Mouse (Mus musculus): ENCODE results near the gene Oaz2. TPM values are rescaled to one million over a fixed set of nuclear protein-coding genes. Genes with fewer than 3 reads are reported as not detected.
"Not testable (repeated sequence)": the region's sequence is repeated elsewhere in the genome, so short reads cannot be mapped to it uniquely, and the experiment has no call there.

Gene Oaz2
- total and polyA plus RNA-seq, 2 experiments, result 14.7 to 27.5 TPM

DNA sequence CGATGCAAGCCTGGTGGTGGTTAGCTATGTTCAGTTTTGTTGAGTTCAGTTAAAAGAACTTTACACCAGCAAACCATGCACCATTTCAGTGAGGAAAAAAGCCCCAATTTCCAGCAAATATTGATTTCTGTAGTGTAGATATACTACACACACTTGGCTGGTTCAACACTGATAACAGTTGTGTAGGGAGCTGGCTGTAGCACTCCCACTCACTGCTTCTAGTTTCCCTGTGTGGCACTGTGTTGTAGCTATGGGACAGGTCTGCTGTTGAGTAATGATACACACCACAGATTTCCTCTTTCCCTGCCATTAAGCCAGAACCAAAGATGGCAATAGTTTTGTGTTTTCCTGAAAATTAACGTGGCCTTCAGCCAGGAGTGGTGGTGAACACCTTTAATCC is 16.9 kb downstream of the Oaz2 start:
- peaks cover 23% of the 10 kb centered on the region for H3K36me3 ChIP-seq (ENCODE audit: control insufficient read depth, insufficient read depth, low read length)
- H3K27me3 ChIP-seq (ENCODE audit: control insufficient read depth, insufficient read depth, low read length), result no peaks in the 10 kb centered on the region
- peaks cover 16% of the 10 kb centered on the region; the same call in 1 of the 2 replicates for H3K79me2 ChIP-seq (ENCODE audit: control insufficient read depth, insufficient read depth, low read length)
- TF ChIP-seq POLR2A (IDR thresholded peaks at IDR 0.05; ENCODE audit: extremely low read depth, insufficient read depth, low read length), result no peak
- H3K4me3 ChIP-seq (ENCODE audit: insufficient read depth, low read depth, low read length), result no peak overlapping the region
- H3K27ac ChIP-seq (replicated peaks; ENCODE audit: insufficient read depth, low read depth, low read length), result no peak overlapping the region
- no peak overlapping the region for H3K9ac ChIP-seq (ENCODE audit: low read depth, low read length)
- 57% methylated on average over 2 of the region's 2 CpGs for WGBS
- peaks cover 14% of the 10 kb centered on the region for H3K4me1 ChIP-seq (ENCODE audit: control insufficient read depth, insufficient read depth, low read length)
- DNase-seq (ENCODE audit: extremely low read depth, low read depth, low spot score), result no peak

DNA sequence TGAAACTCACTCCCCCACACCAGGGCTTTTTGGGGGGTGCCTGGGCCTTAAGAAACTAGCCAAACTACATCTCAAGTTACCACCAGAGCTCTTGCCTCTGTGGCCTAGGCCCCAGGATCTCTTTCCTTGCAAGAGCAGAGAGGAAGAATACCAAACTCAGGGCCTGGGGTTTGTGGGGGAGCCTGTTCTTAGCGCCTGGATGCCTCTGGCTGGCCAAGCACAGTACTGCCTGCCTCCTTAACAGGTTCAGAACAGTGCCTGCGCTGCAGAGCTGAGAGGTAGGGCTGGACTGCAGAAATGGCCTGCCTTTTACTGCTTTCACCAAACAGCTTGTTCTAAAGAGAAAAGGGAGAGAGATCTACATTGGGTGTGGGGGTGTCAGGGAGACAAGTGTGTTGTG is 22.1 kb downstream of the Oaz2 start:
- H3K79me2 ChIP-seq (ENCODE audit: control insufficient read depth, insufficient read depth, low read length); H3K27ac ChIP-seq (replicated peaks; ENCODE audit: insufficient read depth, low read depth, low read length); H3K4me1 ChIP-seq (ENCODE audit: control insufficient read depth, insufficient read depth, low read length); H3K27me3 ChIP-seq (ENCODE audit: control insufficient read depth, insufficient read depth, low read length); DNase-seq (ENCODE audit: extremely low read depth, low read depth, low spot score); H3K4me3 ChIP-seq (ENCODE audit: insufficient read depth, low read depth, low read length); H3K9ac ChIP-seq (ENCODE audit: low read depth, low read length): not testable (repeated sequence)
- H3K36me3 ChIP-seq (ENCODE audit: control insufficient read depth, insufficient read depth, low read length), result peaks cover 40% of the 10 kb centered on the region
- WGBS, result 95% methylated on average over 2 of the region's 2 CpGs

DNA sequence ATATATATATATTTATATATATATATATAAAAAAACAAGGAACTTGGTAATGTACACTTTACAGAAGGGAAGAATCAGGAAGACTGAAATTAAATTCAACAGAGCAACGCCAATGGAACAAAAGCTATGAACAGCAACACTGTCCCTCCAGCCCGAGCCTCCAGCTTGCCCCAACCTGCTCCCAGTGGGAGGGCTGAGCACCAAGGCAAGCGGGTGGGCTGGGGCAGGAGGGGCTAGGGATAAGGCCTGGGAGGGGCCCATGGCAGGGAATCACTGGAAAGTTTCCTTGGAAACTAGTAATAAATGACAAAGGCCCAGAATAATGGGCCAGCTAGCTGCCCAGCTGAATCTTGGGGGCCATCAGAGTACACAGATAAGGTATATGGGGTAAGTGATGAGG is 24.7 kb downstream of the Oaz2 start:
- no peak overlapping the region for H3K27ac ChIP-seq (replicated peaks; ENCODE audit: insufficient read depth, low read depth, low read length)
- no peaks in the 10 kb centered on the region for H3K27me3 ChIP-seq (ENCODE audit: control insufficient read depth, insufficient read depth, low read length)
- H3K4me3 ChIP-seq (ENCODE audit: insufficient read depth, low read depth, low read length), result no peak overlapping the region
- H3K79me2 ChIP-seq (ENCODE audit: control insufficient read depth, insufficient read depth, low read length), result no peaks in the 10 kb centered on the region; the same call in 1 of the 2 replicates
- DNase-seq (ENCODE audit: extremely low read depth, low read depth, low spot score), result no peak
- 91% methylated on average over 3 of the region's 3 CpGs for WGBS
- peaks cover 37% of the 10 kb centered on the region for H3K36me3 ChIP-seq (ENCODE audit: control insufficient read depth, insufficient read depth, low read length)
- no peak overlapping the region for H3K9ac ChIP-seq (ENCODE audit: low read depth, low read length)
- no peaks in the 10 kb centered on the region for H3K4me1 ChIP-seq (ENCODE audit: control insufficient read depth, insufficient read depth, low read length)
- TF ChIP-seq POLR2A (IDR thresholded peaks at IDR 0.05; ENCODE audit: extremely low read depth, insufficient read depth, low read length), result no peak
- no peak for TF ChIP-seq CTCF (IDR thresholded peaks at IDR 0.05; ENCODE audit: low read depth, low read length)

DNA sequence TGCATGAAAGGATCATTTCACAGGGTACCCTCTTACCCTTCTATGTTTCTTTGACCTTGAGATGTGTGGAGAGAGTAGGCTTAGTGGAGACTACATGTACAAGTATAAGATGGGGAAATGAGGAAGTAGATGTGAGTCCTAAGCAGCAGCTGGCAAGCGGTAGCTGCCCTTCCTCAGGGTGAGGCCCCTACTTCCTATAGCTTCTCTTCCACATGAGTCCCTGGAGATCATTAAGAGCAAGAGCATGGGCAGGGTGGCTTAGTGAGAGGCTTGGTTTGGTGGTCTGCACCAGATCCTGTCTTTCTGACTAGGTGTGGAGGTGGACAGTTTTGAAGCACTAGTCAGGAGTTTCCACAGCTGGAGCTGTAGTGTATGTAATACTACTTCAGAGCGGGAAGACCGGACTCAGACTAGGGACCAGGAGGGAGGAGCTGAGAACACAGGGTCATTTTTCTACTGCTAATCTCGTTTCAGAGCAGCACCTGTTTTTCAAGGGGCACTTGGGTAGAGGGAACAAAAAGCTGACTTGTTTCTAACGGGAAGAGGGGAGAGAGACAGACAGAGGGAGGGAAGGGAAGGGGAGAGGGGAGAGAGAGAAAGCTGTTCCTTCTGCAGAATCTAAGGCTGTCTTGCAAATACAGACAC is 25.3 kb downstream of the Oaz2 start:
- DNase-seq (ENCODE audit: extremely low read depth, low read depth, low spot score), result no peak
- Histone ChIP-seq H3K4me1 (ENCODE audit: control insufficient read depth, insufficient read depth, low read length) (no peaks in the 10 kb centered on the region), H3K9ac (ENCODE audit: low read depth, low read length) (no peak overlapping the region), H3K79me2 (ENCODE audit: control insufficient read depth, insufficient read depth, low read length) (no peaks in the 10 kb centered on the region; the same call in 1 of the 2 replicates), H3K4me3 (ENCODE audit: insufficient read depth, low read depth, low read length) (no peak overlapping the region), H3K27me3 (ENCODE audit: control insufficient read depth, insufficient read depth, low read length) (no peaks in the 10 kb centered on the region), H3K27ac (replicated peaks; ENCODE audit: insufficient read depth, low read depth, low read length) (no peak overlapping the region), H3K36me3 (ENCODE audit: control insufficient read depth, insufficient read depth, low read length) (peaks cover 31% of the 10 kb centered on the region)
- whole genome bisulfite sequencing, result 74% methylated on average over 5 of the region's 5 CpGs
- no peak for TF ChIP-seq POLR2A (IDR thresholded peaks at IDR 0.05; ENCODE audit: extremely low read depth, insufficient read depth, low read length)
- no peak for TF ChIP-seq CTCF (IDR thresholded peaks at IDR 0.05; ENCODE audit: low read depth, low read length)

DNA sequence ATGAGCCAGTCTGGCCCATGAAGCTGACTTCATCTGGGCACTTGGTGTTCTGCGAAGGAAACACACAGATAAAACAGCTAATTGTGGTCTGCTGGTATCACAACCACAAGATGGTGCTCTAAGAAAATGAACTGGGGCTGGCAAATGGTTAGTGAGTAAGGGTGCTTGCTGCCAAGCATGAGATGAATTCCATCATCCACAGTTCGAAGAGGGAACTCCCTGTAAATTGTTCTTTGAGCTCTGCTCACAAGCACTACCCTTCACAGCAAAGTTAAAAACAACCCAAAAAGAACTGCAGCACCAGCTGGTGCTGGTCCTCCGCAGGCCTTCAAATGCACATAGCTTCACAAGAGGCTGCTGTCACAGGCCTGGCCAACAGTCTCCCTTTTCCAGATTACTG is 27.8 kb downstream of the Oaz2 start:
- WGBS, result 65% methylated on average over 3 of the region's 3 CpGs
- Histone ChIP-seq H3K27me3 (ENCODE audit: control insufficient read depth, insufficient read depth, low read length) (no peaks in the 10 kb centered on the region), H3K36me3 (ENCODE audit: control insufficient read depth, insufficient read depth, low read length) (peaks cover 18% of the 10 kb centered on the region), H3K27ac (replicated peaks; ENCODE audit: insufficient read depth, low read depth, low read length) (no peak overlapping the region), H3K79me2 (ENCODE audit: control insufficient read depth, insufficient read depth, low read length) (no peaks in the 10 kb centered on the region; the same call in 1 of the 2 replicates), H3K4me1 (ENCODE audit: control insufficient read depth, insufficient read depth, low read length) (no peaks in the 10 kb centered on the region; the same call in 1 of the 2 replicates), H3K9ac (ENCODE audit: low read depth, low read length) (no peak overlapping the region), H3K4me3 (ENCODE audit: insufficient read depth, low read depth, low read length) (no peak overlapping the region)
- peak; percentile 43 for DNase-seq (ENCODE audit: extremely low read depth, low read depth, low spot score)
- TF ChIP-seq POLR2A (IDR thresholded peaks at IDR 0.05; ENCODE audit: extremely low read depth, insufficient read depth, low read length), result no peak
- no peak for TF ChIP-seq CTCF (IDR thresholded peaks at IDR 0.05; ENCODE audit: low read depth, low read length)

DNA sequence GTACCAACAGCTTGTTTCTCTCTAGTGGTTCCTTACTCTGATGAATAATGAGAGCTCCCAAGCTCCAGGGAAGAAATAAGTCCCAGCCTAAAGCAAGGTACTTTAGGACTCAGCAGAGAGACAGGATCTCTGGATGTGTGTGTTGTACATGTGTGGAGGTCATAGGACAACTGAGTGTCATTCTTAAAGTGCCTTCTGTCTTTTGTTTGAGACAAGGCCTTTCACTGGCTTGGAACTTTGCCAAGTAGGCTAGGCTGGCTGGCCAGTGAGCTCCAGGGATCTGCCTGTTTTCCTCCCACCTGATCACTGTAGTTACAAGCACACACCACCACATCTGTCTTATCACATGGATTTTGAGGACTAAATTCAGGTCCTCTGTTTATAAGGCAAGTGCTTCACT is 28.5 kb downstream of the Oaz2 start:
- peaks cover 18% of the 10 kb centered on the region for H3K36me3 ChIP-seq (ENCODE audit: control insufficient read depth, insufficient read depth, low read length)
- no peaks in the 10 kb centered on the region; the same call in 1 of the 2 replicates for H3K4me1 ChIP-seq (ENCODE audit: control insufficient read depth, insufficient read depth, low read length)
- TF ChIP-seq CTCF (IDR thresholded peaks at IDR 0.05; ENCODE audit: low read depth, low read length) (no peak), POLR2A (IDR thresholded peaks at IDR 0.05; ENCODE audit: extremely low read depth, insufficient read depth, low read length) (no peak)
- DNase-seq (ENCODE audit: extremely low read depth, low read depth, low spot score), result peak; percentile 51
- H3K9ac ChIP-seq (ENCODE audit: low read depth, low read length), result no peak overlapping the region
- H3K79me2 ChIP-seq (ENCODE audit: control insufficient read depth, insufficient read depth, low read length), result no peaks in the 10 kb centered on the region; the same call in 1 of the 2 replicates
- no peaks in the 10 kb centered on the region for H3K27me3 ChIP-seq (ENCODE audit: control insufficient read depth, insufficient read depth, low read length)
- no peak overlapping the region for H3K27ac ChIP-seq (replicated peaks; ENCODE audit: insufficient read depth, low read depth, low read length)
- no peak overlapping the region for H3K4me3 ChIP-seq (ENCODE audit: insufficient read depth, low read depth, low read length)
